Mouse (Mus musculus): ENCODE results near the gene Auh.

DNA sequence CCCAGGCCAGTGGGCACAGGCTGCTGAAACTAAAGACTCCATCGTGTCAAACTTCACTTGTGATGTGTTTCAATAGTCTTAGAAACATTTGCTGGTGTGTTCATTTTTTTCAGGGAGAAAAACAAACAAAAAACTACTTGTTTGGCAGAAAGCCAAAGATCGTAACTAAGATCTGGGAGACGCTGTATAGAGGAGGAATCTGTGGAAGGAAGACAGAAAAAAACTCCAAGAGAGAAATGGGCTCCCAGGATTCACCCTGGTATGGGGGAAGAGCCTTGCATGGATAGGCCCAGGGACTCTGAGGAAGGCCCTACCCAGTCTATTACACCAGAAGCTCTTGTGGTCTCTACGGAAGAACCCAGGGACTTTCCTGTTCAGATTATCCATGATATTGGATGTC, 123.5 kb downstream of the Auh start:
- no peak for TF ChIP-seq CTCF (IDR thresholded peaks at IDR 0.05; ENCODE audit: borderline replicate concordance, extremely low read depth, insufficient read depth, insufficient read length)
- no peak for TF ChIP-seq POLR2A (IDR thresholded peaks at IDR 0.05; ENCODE audit: borderline replicate concordance, extremely low read depth, insufficient read depth, insufficient read length, poor library complexity, severe bottlenecking)

All from brain, embryonic 14.5 days (tissue).